Mouse (Mus musculus): Measurements from ENCODE around the gene Zfp1.

- TF ChIP-seq CTCF (IDR thresholded peaks at IDR 0.05; ENCODE audit: borderline replicate concordance, control insufficient read depth, extremely low read depth, insufficient read depth, low read length, poor library complexity) (no peak), POLR2A (IDR thresholded peaks at IDR 0.05; ENCODE audit: control insufficient read depth, extremely low read depth, insufficient read depth, low read length, poor library complexity) (no peak)
These were observed 47.8 kb downstream of the Zfp1 start, which contains the start of gene Ctrb1 for GRCm38 (mm10) chr8:111690960-111691445.
